Mouse (Mus musculus): Measurements from ENCODE around the gene Evi5.

Gene Evi5

GRCm38 (mm10) chr5:107711689-107712088 is 163.2 kb downstream of the Evi5 start:
- DNase-seq (ENCODE audit: low spot score in 2 of 2), result no peak

GRCm38 (mm10) chr5:107708124-107708797 is 166.6 kb downstream of the Evi5 start:
- DNase-seq (ENCODE audit: low spot score in 2 of 2), result no peak

GRCm38 (mm10) chr5:107706262-107706661 is 168.6 kb downstream of the Evi5 start:
- no peak for DNase-seq (ENCODE audit: low spot score in 2 of 2)

- DNase-seq (ENCODE audit: low spot score in 2 of 2), result no peak
These were observed 169.2 kb downstream of the Evi5 start for GRCm38 (mm10) chr5:107705756-107706155.

- no peak for DNase-seq (ENCODE audit: low spot score in 2 of 2)
These were observed 171.6 kb downstream of the Evi5 start for GRCm38 (mm10) chr5:107703207-107703763.

- no peak for DNase-seq (ENCODE audit: low spot score in 2 of 2)
These were observed 173.2 kb downstream of the Evi5 start for GRCm38 (mm10) chr5:107701658-107702057.

GRCm38 (mm10) chr5:107700873-107701272 is 174.0 kb downstream of the Evi5 start:
- no peak for DNase-seq (ENCODE audit: low spot score in 2 of 2)

GRCm38 (mm10) chr5:107698888-107699287 is 176.0 kb downstream of the Evi5 start:
- DNase-seq (ENCODE audit: low spot score in 2 of 2), result no peak

GRCm38 (mm10) chr5:107695019-107695418 is 179.9 kb downstream of the Evi5 start:
- DNase-seq (ENCODE audit: low spot score in 2 of 2), result no peak

Data from urinary bladder, postnatal 36 days (tissue).